ENCODE assay signal across 8 mouse cellular contexts in genomic region chr6:87979728-87980127, GRCm38 (mm10). TPM values are rescaled to one million over a fixed set of nuclear protein-coding genes. Genes with fewer than 3 reads are reported as not detected.
DNase-seq lines count a peak whose midpoint lies in the region; ATAC-seq and TF ChIP-seq lines count a peak whose summit lies in the region.

No protein-coding gene starts in this region.

- no peak overlapping the region for H3K4me3 ChIP-seq in heart, embryonic 12.5 days
- peak overlapping the region; percentile 83; the same call in 1 of the 2 replicates for H3K4me3 ChIP-seq in cortical plate, adult 2 months (ENCODE audit: insufficient read depth, low read length)
- peak overlapping the region; percentile 99 for H3K4me3 ChIP-seq in hindbrain, embryonic 12.5 days
- peak overlapping the region; percentile 89 for H3K4me3 ChIP-seq in midbrain, embryonic 10.5 days

- no peak for TF ChIP-seq CTCF in cortical plate, adult 2 months (IDR thresholded peaks at IDR 0.05; ENCODE audit: extremely low read depth, insufficient read depth, low read length)

- DNase-seq in heart, postnatal 10 days, result no peak
- DNase-seq in midbrain, embryonic 10.5 days (ENCODE audit: low spot score), result peak; percentile 23
- DNase-seq in urinary bladder, adult 2 months (ENCODE audit: low spot score), result no peak
- DNase-seq in adrenal gland, postnatal 4 days (ENCODE audit: low spot score in 2 of 2), result no peak
- DNase-seq in layer of hippocampus, postnatal 25 days (ENCODE audit: extremely low spot score in 1 of 2, low spot score in 1 of 2), result no peak

- 72% methylated on average over 3 of the region's 3 CpGs for WGBS in heart, embryonic 12.5 days
- WGBS in hindbrain, embryonic 12.5 days, result 67% methylated on average over 3 of the region's 3 CpGs
- WGBS in midbrain, embryonic 10.5 days, result 72% methylated on average over 3 of the region's 3 CpGs

- peak overlapping the region; percentile 96 for H3K4me2 ChIP-seq in heart, embryonic 12.5 days
- H3K4me2 ChIP-seq in hindbrain, embryonic 12.5 days (replicated peaks), result peak overlapping the region; percentile 80

- no peak for ATAC-seq in heart, embryonic 12.5 days (ENCODE audit: insufficient number of reproducible peaks, low FRiP score)
- ATAC-seq in hindbrain, embryonic 12.5 days (ENCODE audit: low FRiP score), result no peak

- H3K36me3 ChIP-seq in heart, embryonic 12.5 days, result peaks cover 12% of the 10 kb centered on the region
- H3K36me3 ChIP-seq in hindbrain, embryonic 12.5 days, result peaks cover 12% of the 10 kb centered on the region
- peaks cover 31% of the 10 kb centered on the region for H3K36me3 ChIP-seq in midbrain, embryonic 10.5 days

- H3K27ac ChIP-seq in heart, embryonic 12.5 days (ENCODE audit: poor library complexity, severe bottlenecking), result no peak overlapping the region
- no peak overlapping the region for H3K27ac ChIP-seq in cortical plate, adult 2 months (ENCODE audit: insufficient read depth, low read length)
- H3K27ac ChIP-seq in hindbrain, embryonic 12.5 days, result peak overlapping the region; percentile 95
- H3K27ac ChIP-seq in midbrain, embryonic 10.5 days (replicated peaks), result peak overlapping the region; percentile 98

- no peak for TF ChIP-seq POLR2A in cortical plate, adult 2 months (IDR thresholded peaks at IDR 0.05; ENCODE audit: extremely low read depth, insufficient read depth, low read length)

- intact Hi-C loops in heart, postnatal 10 days (cut with DNase I), result loop anchor here (5.0 kb wide), 1 partner anchor 67 kb away; the partner anchor contains the start of gene Hmces

- H3K9ac ChIP-seq in heart, embryonic 12.5 days, result no peak overlapping the region
- H3K9ac ChIP-seq in hindbrain, embryonic 12.5 days, result no peak overlapping the region

- no peaks in the 10 kb centered on the region for H3K27me3 ChIP-seq in heart, embryonic 12.5 days (replicated peaks)
- no peaks in the 10 kb centered on the region for H3K27me3 ChIP-seq in hindbrain, embryonic 12.5 days
- no peaks in the 10 kb centered on the region for H3K27me3 ChIP-seq in midbrain, embryonic 10.5 days (ENCODE audit: low read depth, poor library complexity, severe bottlenecking)

- no peaks in the 10 kb centered on the region for H3K9me3 ChIP-seq in heart, embryonic 12.5 days (replicated peaks)
- no peaks in the 10 kb centered on the region for H3K9me3 ChIP-seq in hindbrain, embryonic 12.5 days (replicated peaks)
- no peaks in the 10 kb centered on the region for H3K9me3 ChIP-seq in midbrain, embryonic 10.5 days (replicated peaks)

- peaks cover 14% of the 10 kb centered on the region for H3K4me1 ChIP-seq in heart, embryonic 12.5 days (replicated peaks)
- no peaks in the 10 kb centered on the region for H3K4me1 ChIP-seq in cortical plate, adult 2 months (ENCODE audit: control insufficient read depth, insufficient read depth, low read length)
- peaks cover 20% of the 10 kb centered on the region for H3K4me1 ChIP-seq in hindbrain, embryonic 12.5 days
- peaks cover 25% of the 10 kb centered on the region for H3K4me1 ChIP-seq in midbrain, embryonic 10.5 days

RNA-seq across cellular contexts. Expression of gene H1fx, which starts 1.7 kb away (rescaled TPM):
- polyA plus RNA-seq in heart, embryonic 12.5 days (2016; fragmentation: Nextera tagmentation; extraction: Ambion mirVana), result 32.6 and 34.0 TPM in 2 replicates
- 10 to 100 TPM; 16.7 to 23.0 TPM for total RNA-seq in heart, postnatal 10 days (2021)
- polyA plus RNA-seq in cortical plate, adult 2 months (2012; rRNA removed), result 53.1 and 58.3 TPM in 2 replicates
- polyA plus RNA-seq in hindbrain, embryonic 12.5 days (2016; fragmentation: Nextera tagmentation; extraction: Ambion mirVana), result 108 and 109 TPM in 2 replicates
- polyA plus RNA-seq in midbrain, embryonic 10.5 days (2016; fragmentation: Nextera tagmentation; extraction: Ambion mirVana), result 20.3 and 22.1 TPM in 2 replicates
- polyA plus RNA-seq in urinary bladder, adult 2 months (2012; rRNA removed), result 6.0 and 8.8 TPM in 2 replicates
- 10 to 100 TPM; 67.6 to 77.3 TPM for total RNA-seq in adrenal gland, postnatal 4 days (2021)
- total RNA-seq in layer of hippocampus, postnatal 25 days (2021), result 10 to 100 TPM; 74.7 to 76.2 TPM

Comparison
In these comparisons a context has a peak if more than half of its experiments do, and no peak if none do; other contexts are left out.
1. H3K27ac ChIP-seq: peak in hindbrain, embryonic 12.5 days (single experiment) and midbrain, embryonic 10.5 days (single experiment); none in heart, embryonic 12.5 days (single experiment) and cortical plate, adult 2 months (single experiment).